Mouse (Mus musculus) megakaryocyte, embryonic 14.5 days (primary cell): Measurements from ENCODE around the gene Bcl10. TPM values are rescaled to one million over a fixed set of nuclear protein-coding genes. Genes with fewer than 3 reads are reported as not detected.
"Not testable (repeated sequence)": the region's sequence is repeated elsewhere in the genome, so short reads cannot be mapped to it uniquely, and the experiment has no call there.

Experiments used
- H3K27me3 ChIP-seq: replicated peaks from 2 replicates; pipeline ENCODE3; 2012; ENCODE audit warnings: inconsistent platforms
- H3K36me3 ChIP-seq: replicated peaks from 2 replicates; pipeline ENCODE3; 2012; ENCODE audit warnings: low read length, inconsistent platforms, mixed read lengths
- H3K4me1 ChIP-seq: 2 replicates; pipeline ENCODE4 v1.6.1; 2012; ENCODE audit warnings: inconsistent platforms
- H3K4me3 ChIP-seq: replicated peaks from 2 replicates; pipeline ENCODE3; 2012; ENCODE audit warnings: moderate library complexity, mild to moderate bottlenecking, inconsistent platforms
- H3K9me3 ChIP-seq: 2 replicates; pipeline ENCODE4 v1.6.1; 2012; ENCODE audit warnings: inconsistent platforms
- FLI1 ChIP-seq: IDR thresholded peaks from 2 replicates; pipeline ENCODE4 v1.6.1; 2012; ENCODE audit warnings: low read length, inconsistent platforms, mixed read lengths
- GATA1 ChIP-seq: IDR thresholded peaks from 3 replicates; pipeline ENCODE4 v1.6.1; 2012; ENCODE audit warnings: mixed read lengths, low read length, inconsistent platforms, borderline replicate concordance
- polyA plus RNA-seq: library from polyadenylated mRNA; stranded (reverse); fragments of >175 nt; gene quantifications from 2 replicates; pipeline ENCODE4 v1.2.3, GENCODE M21; 2012; ENCODE audit warnings: low replicate concordance; ENCODE audit not compliant: insufficient read depth

Gene Bcl10
- polyA plus RNA-seq, 1 experiment = 17.2 TPM

DNA sequence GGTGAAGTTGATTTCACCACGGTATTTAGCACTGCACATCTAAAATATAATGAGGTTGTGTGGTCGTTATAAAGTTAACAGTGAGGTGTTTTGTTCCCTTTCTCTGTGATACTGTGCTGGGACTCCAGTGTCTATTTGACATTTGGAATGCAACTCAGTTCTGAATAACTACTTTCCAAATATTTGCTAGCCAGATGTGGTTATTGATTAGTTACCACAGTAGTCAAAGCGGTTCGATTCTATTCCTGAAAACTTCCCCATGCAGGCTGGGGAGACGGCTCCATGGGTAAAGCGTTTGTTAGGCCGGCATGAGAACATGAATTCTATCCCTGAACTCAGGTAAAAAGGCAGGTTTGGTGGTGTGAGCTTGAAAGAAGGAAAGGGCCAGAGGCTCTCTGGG is 10.1 kb upstream of the Bcl10 start:
- H3K4me3 ChIP-seq = no peak overlapping the region
- no peaks in the 10 kb centered on the region for H3K36me3 ChIP-seq
- H3K27me3 ChIP-seq = peaks cover 20% of the 10 kb centered on the region
- TF ChIP-seq GATA1 = no peak
- TF ChIP-seq FLI1 = no peak
- peaks cover 16% of the 10 kb centered on the region for H3K4me1 ChIP-seq
- peaks cover under 1% of the 10 kb centered on the region; the same call in 1 of the 2 replicates for H3K9me3 ChIP-seq

- peaks cover 8% of the 10 kb centered on the region for H3K9me3 ChIP-seq
- no peaks in the 10 kb centered on the region for H3K36me3 ChIP-seq
- TF ChIP-seq FLI1 (no peak), GATA1 (no peak)
- H3K4me3 ChIP-seq = no peak overlapping the region
- peaks cover 16% of the 10 kb centered on the region for H3K27me3 ChIP-seq
- H3K4me1 ChIP-seq = peaks cover 16% of the 10 kb centered on the region
Measured at GRCm38 (mm10) chr3:145913263-145913662, 9.3 kb upstream of the Bcl10 start.

GRCm38 (mm10) chr3:145913942-145914341 is 8.7 kb upstream of the Bcl10 start:
- peaks cover 16% of the 10 kb centered on the region for H3K4me1 ChIP-seq
- peaks cover 15% of the 10 kb centered on the region for H3K27me3 ChIP-seq
- H3K9me3 ChIP-seq = peaks cover 15% of the 10 kb centered on the region
- not testable (repeated sequence) for H3K4me3 ChIP-seq, H3K36me3 ChIP-seq

DNA sequence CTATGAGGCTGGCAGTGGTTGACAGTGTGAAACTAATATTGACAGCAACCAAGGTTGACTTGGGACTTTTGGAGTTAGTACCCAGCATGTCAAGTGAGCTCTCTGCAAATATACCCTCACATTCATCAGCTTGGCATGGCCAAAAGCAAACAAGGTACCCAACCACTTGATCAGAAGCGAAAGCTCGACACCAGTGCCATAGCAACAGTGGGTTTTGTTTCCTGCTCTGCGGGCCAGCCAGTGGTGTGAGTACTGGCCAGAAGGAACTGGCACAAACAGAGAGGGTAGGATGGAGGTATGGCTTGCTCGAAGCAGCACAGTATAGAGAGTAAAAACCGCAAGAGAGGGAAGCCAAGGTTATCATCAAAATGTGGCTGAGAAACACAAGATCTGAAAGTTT is 6.2 kb upstream of the Bcl10 start:
- Histone ChIP-seq H3K27me3 (peaks cover 10% of the 10 kb centered on the region), H3K9me3 (peaks cover 24% of the 10 kb centered on the region), H3K36me3 (no peaks in the 10 kb centered on the region), H3K4me3 (no peak overlapping the region), H3K4me1 (peaks cover 12% of the 10 kb centered on the region)
- TF ChIP-seq GATA1 (no peak), FLI1 (no peak)

DNA sequence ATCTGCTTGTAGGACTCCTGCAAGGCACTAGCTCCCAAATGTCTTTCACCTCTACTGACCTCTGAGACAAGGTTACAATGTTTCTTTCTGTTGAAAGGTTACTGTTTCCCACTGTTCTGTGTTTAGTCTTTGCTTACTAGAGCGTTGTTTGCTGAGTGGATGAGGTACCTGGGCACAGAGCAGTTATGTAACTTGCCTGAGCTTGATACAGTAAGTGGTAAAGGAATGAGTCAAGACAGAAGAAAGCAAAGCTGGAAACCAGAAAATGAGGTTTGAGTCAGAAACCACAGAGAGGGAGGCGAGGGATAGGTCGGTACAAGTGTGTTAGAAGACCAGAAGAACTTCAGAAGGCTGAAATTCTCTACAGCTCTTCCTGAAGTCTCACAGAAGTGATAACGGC is 5.8 kb upstream of the Bcl10 start:
- TF ChIP-seq GATA1 (no peak), FLI1 (no peak)
- Histone ChIP-seq H3K9me3 (peaks cover 24% of the 10 kb centered on the region), H3K27me3 (peaks cover 10% of the 10 kb centered on the region), H3K36me3 (no peaks in the 10 kb centered on the region), H3K4me1 (peaks cover 15% of the 10 kb centered on the region), H3K4me3 (no peak overlapping the region)

DNA sequence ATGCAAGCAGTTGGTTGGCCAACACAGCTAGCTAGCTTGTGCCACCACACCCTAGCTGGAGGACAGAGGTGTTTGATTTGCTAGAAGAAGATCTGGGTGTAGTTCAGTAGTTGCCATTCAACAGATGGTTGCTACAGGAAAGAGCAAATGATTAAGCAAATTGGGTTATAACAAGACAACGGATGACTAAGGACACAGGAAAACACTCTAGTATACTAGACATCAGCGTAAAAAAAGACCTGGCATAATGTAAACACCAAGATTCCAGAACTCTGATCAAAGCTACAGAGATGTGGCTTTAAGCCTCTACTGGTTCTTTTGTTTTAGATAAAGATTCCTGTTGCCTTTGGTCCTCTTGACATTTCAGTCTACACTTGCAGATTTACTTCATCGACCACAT is 367 bp downstream of the Bcl10 start:
- H3K9me3 ChIP-seq = peaks cover 19% of the 10 kb centered on the region
- H3K36me3 ChIP-seq = peaks cover 17% of the 10 kb centered on the region
- TF ChIP-seq GATA1 = no peak
- TF ChIP-seq FLI1 = no peak
- peak overlapping the region; percentile 98 for H3K4me3 ChIP-seq
- peaks cover 51% of the 10 kb centered on the region for H3K4me1 ChIP-seq
- no peaks in the 10 kb centered on the region for H3K27me3 ChIP-seq

- H3K9me3 ChIP-seq = peaks cover 8% of the 10 kb centered on the region
- no peaks in the 10 kb centered on the region for H3K27me3 ChIP-seq
- peaks cover 61% of the 10 kb centered on the region for H3K4me1 ChIP-seq
- H3K4me3 ChIP-seq = peak overlapping the region; percentile 98
- TF ChIP-seq FLI1 (peak; percentile 38; the same call in 1 of the 2 replicates), GATA1 (no peak)
- H3K36me3 ChIP-seq = peaks cover 28% of the 10 kb centered on the region
Measured at GRCm38 (mm10) chr3:145923874-145924577, 1.4 kb downstream of the Bcl10 start.

- TF ChIP-seq FLI1 = no peak
- no peak for TF ChIP-seq GATA1
- H3K9me3 ChIP-seq = peaks cover under 1% of the 10 kb centered on the region; the same call in 1 of the 2 replicates
- peaks cover 69% of the 10 kb centered on the region for H3K4me1 ChIP-seq
- peak overlapping the region; percentile 98 for H3K4me3 ChIP-seq
- peaks cover 32% of the 10 kb centered on the region for H3K36me3 ChIP-seq
- H3K27me3 ChIP-seq = no peaks in the 10 kb centered on the region
Measured at GRCm38 (mm10) chr3:145924649-145925337, 2.2 kb downstream of the Bcl10 start.

DNA sequence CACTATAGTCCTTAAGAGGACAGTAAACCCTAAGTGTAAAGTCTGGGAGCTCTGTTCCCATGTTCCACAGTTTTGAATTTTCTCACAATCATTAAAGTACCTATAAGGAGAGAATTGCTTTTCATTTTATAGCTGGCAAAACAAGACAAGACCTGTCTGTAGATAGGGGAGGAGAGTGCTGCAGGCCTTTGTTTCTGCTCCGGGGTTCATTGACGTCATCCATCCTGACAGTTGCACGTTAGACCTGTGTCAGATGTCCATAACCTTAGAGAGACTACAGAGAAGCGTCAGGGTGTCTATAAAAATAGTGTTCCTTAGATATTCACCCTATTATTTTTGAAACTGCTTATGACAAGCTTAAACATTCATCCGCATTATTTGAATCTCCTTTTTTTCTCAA is 2.9 kb downstream of the Bcl10 start:
- Histone ChIP-seq H3K4me1 (peaks cover 75% of the 10 kb centered on the region), H3K4me3 (peak overlapping the region; percentile 98), H3K9me3 (no peaks in the 10 kb centered on the region), H3K36me3 (peaks cover 39% of the 10 kb centered on the region), H3K27me3 (no peaks in the 10 kb centered on the region)
- TF ChIP-seq FLI1 (no peak), GATA1 (no peak)

GRCm38 (mm10) chr3:145929525-145930400 is 7.2 kb downstream of the Bcl10 start:
- no peak for TF ChIP-seq GATA1
- no peak for TF ChIP-seq FLI1
- H3K9me3 ChIP-seq = no peaks in the 10 kb centered on the region
- peaks cover 91% of the 10 kb centered on the region for H3K4me1 ChIP-seq
- H3K27me3 ChIP-seq = no peaks in the 10 kb centered on the region
- H3K36me3 ChIP-seq = peaks cover 77% of the 10 kb centered on the region
- H3K4me3 ChIP-seq = peak overlapping the region; percentile 59
